Mouse (Mus musculus) adrenal gland, postnatal 0 days (tissue): ENCODE results near the gene Vmn1r120. TPM values are rescaled to one million over a fixed set of nuclear protein-coding genes. Genes with fewer than 3 reads are reported as not detected.

Experiments
- polyA plus RNA-seq: library from polyadenylated mRNA; unstranded; fragments of >200 nt; fragmentation: Nextera tagmentation; extraction: Ambion mirVana; gene quantifications from 2 replicates; pipeline ENCODE4 v1.2.1, GENCODE M21; 2015

Vmn1r120 gene
- not detected in 2 replicates for polyA plus RNA-seq

DNA sequence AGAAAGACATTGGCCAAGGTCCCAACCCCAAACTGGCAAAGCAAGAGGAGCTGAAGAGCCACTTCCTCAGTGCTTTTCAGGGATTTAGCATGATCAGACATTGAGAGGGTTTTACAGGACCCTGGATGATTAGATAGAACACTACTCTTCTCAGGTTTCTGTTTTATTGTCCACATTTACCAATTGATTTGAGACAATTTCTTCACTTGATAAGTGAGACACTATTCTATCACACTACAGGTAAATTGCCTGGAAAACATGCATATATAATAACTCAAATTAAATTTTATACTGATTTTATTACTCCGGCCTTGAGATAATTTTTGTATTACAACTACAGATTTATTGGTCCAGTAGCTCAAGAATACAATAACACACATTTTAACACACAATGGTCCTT lies at the start of gene Vmn1r120:
Gene Vmn1r120, minus strand, starts transcription at position 101 of the 400 bp plus-strand sequence.

GRCm38 (mm10) chr7:21098413-21098812 lies 44.8 kb upstream of the Vmn1r120 start, which contains the start of gene Vmn1r121:
TSS of gene Vmn1r121 (minus strand) at chr7:21098513.

DNA sequence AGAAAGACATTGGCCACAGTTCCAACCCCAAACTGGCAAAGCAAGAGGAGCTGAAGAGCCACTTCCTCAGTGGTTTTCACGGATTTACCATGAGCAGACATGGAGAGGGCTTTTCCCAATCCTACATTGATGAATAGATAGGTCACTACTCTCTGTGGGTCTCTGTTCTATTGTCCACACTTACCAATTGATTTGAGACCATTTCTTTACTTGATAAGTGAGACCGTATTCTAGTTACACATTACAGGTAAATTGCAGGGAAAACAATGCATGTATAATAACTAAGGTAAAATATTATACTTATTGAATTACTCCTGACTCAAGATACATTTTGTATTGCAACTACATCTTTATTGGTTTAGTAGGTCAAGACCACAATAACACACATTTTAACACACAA lies 41.2 kb downstream of the Vmn1r120 start, which contains the start of gene Vmn1r119:
Gene Vmn1r119, minus strand, starts transcription at position 101 of the 400 bp plus-strand sequence.

Other genes with a start within 250 kb of the Vmn1r120 start
- not detected in 2 replicates for gene Vmn1r114, start 241.6 kb downstream of the Vmn1r120 start, polyA plus RNA-seq
- not detected in 2 replicates for gene Vmn1r115, start 208.8 kb downstream of the Vmn1r120 start, polyA plus RNA-seq
- gene Vmn1r116, start 181.5 kb downstream of the Vmn1r120 start, polyA plus RNA-seq: not detected in 2 replicates
- gene Vmn1r117, start 169.7 kb downstream of the Vmn1r120 start, polyA plus RNA-seq: not detected in 2 replicates
- gene Vmn1r118, start 141.4 kb downstream of the Vmn1r120 start, polyA plus RNA-seq: not detected in 2 replicates
- not detected in 2 replicates for gene Vmn1r119, start 41.3 kb downstream of the Vmn1r120 start, polyA plus RNA-seq
- not detected in 2 replicates for gene Vmn1r121, start 44.7 kb upstream of the Vmn1r120 start, polyA plus RNA-seq
- gene Vmn1r122, start 80.3 kb upstream of the Vmn1r120 start, polyA plus RNA-seq: not detected in 2 replicates
- gene Vmn1r123, start 108.4 kb upstream of the Vmn1r120 start, polyA plus RNA-seq: not detected in 2 replicates
- gene Gm5157, start 136.6 kb upstream of the Vmn1r120 start, polyA plus RNA-seq: not detected in 2 replicates
- not detected in 2 replicates for gene Vmn1r124, start 206.8 kb upstream of the Vmn1r120 start, polyA plus RNA-seq
- gene Vmn1r125, start 218.4 kb upstream of the Vmn1r120 start, polyA plus RNA-seq: not detected in 2 replicates
- gene Vmn1r126, start 247.7 kb upstream of the Vmn1r120 start, polyA plus RNA-seq: not detected in 2 replicates